Mouse (Mus musculus): ENCODE measurements around the gene Chd3. TPM values are rescaled to one million over a fixed set of nuclear protein-coding genes. Genes with fewer than 3 reads are reported as not detected.

Chd3 gene
- total RNA-seq, 2 experiments from 2014 or later = 62.0 to 66.7 TPM

GRCm38 (mm10) chr11:69295286-69295685 lies 73.9 kb downstream of the Chd3 start:
- intact Hi-C loops (cut with DNase I) = no loop called here
- DNase-seq = peak; percentile 8 to 15

Other genes with a start within 250 kb of the Chd3 start
- gene Hes7, start 249.0 kb downstream of the Chd3 start, total RNA-seq (2021) = under 1 TPM; 0.17 to 0.34 TPM
- gene 9130213A22Rik, start 246.8 kb downstream of the Chd3 start, total RNA-seq (2021) = under 1 TPM; 0.42 to 0.60 TPM
- not detected for gene Aloxe3, start 243.5 kb downstream of the Chd3 start, total RNA-seq (2021)
- not detected for gene Alox12b, start 212.4 kb downstream of the Chd3 start, total RNA-seq (2021)
- 1 to 10 TPM; 2.0 to 2.2 TPM for gene Alox8, start 171.6 kb downstream of the Chd3 start, total RNA-seq (2021)
- gene Gucy2e, start 132.4 kb downstream of the Chd3 start, total RNA-seq (2021) = under 1 TPM; 0.41 to 0.60 TPM
- 1 to 10 TPM; 5.7 to 8.6 TPM for gene Cntrob, start 45.6 kb downstream of the Chd3 start, total RNA-seq (2021)
- 10 to 100 TPM; 71.8 to 73.7 TPM for gene Trappc1, start 45.4 kb downstream of the Chd3 start, total RNA-seq (2021)
- gene Kcnab3, start 43.1 kb downstream of the Chd3 start, total RNA-seq (2021) = 1 to 10 TPM in 1 of 2 experiments, under 1 TPM in 1; 0.97 to 1.0 TPM
- gene Rnf227, start 28.9 kb downstream of the Chd3 start, total RNA-seq (2021) = 1 to 10 TPM in 1 of 2 experiments, under 1 TPM in 1; 0.89 to 1.7 TPM
- 10 to 100 TPM; 94.1 to 95.0 TPM for gene Naa38, start 26.1 kb upstream of the Chd3 start, total RNA-seq (2021)
- 10 to 100 TPM; 27.5 to 30.2 TPM for gene Cyb5d1, start 26.2 kb upstream of the Chd3 start, total RNA-seq (2021)
- gene Tmem88, start 28.8 kb upstream of the Chd3 start, total RNA-seq (2021) = 10 to 100 TPM; 53.3 to 54.0 TPM
- gene Kdm6b, start 44.3 kb upstream of the Chd3 start, total RNA-seq (2021) = 10 to 100 TPM; 48.3 to 52.2 TPM
- gene Dnah2, start 179.7 kb upstream of the Chd3 start, total RNA-seq (2021) = under 1 TPM; 0.02 to 0.10 TPM
- gene Efnb3, start 190.8 kb upstream of the Chd3 start, total RNA-seq (2021) = 100 to 1,000 TPM in 1 of 2 experiments, 10 to 100 TPM in 1; 97.6 to 115 TPM
- gene Wrap53, start 210.8 kb upstream of the Chd3 start, total RNA-seq (2021) = 1 to 10 TPM; 5.9 to 6.8 TPM
- gene Trp53, start 211.0 kb upstream of the Chd3 start, total RNA-seq (2021) = 10 to 100 TPM; 32.5 to 45.2 TPM
- gene Atp1b2, start 236.5 kb upstream of the Chd3 start, total RNA-seq (2021) = 10 to 100 TPM; 29.9 to 36.5 TPM
- not detected for gene Shbg, start 248.5 kb upstream of the Chd3 start, total RNA-seq (2021)